Mouse (Mus musculus) telencephalon, adult 2 months (tissue): Measurements from ENCODE around the gene Lce1e.
"Not testable (repeated sequence)": the region's sequence is repeated elsewhere in the genome, so short reads cannot be mapped to it uniquely, and the experiment has no call there.

ENCODE experiments used
- DNase-seq: peaks from one replicate; pipeline ENCODE4 v3.0.0-alpha.2; 2011; ENCODE audit warnings: low read depth, low spot score

The Lce1e gene

GRCm38 (mm10) chr3:92708974-92709373 is at the start of gene Lce1e:
TSS of gene Lce1e (minus strand) at chr3:92709074.
- DNase-seq: no peak

- no peak for DNase-seq
Measured at GRCm38 (mm10) chr3:92753197-92753596, 44.3 kb upstream of the Lce1e start.

- no peak for DNase-seq
Measured at GRCm38 (mm10) chr3:92752238-92752637, 43.4 kb upstream of the Lce1e start, which contains the start of gene Lce1g. TSS of gene Lce1g (minus strand) at chr3:92752338.

- DNase-seq: no peak
Measured at GRCm38 (mm10) chr3:92738996-92739395, 30.1 kb upstream of the Lce1e start, which contains the start of gene Gm38119. TSS of gene Gm38119 (minus strand) at chr3:92739096.

GRCm38 (mm10) chr3:92722631-92723030 is 13.8 kb upstream of the Lce1e start:
- DNase-seq: no peak

GRCm38 (mm10) chr3:92720250-92720649 is 11.4 kb upstream of the Lce1e start, which contains the start of gene Lce1f:
TSS of gene Lce1f (minus strand) at chr3:92720350.
- no peak for DNase-seq

GRCm38 (mm10) chr3:92715122-92715521 is 6.2 kb upstream of the Lce1e start:
- DNase-seq: no peak

GRCm38 (mm10) chr3:92694613-92695012 is 14.3 kb downstream of the Lce1e start:
- DNase-seq: no peak

- no peak for DNase-seq
Measured at GRCm38 (mm10) chr3:92691688-92692087, 17.2 kb downstream of the Lce1e start.

GRCm38 (mm10) chr3:92689154-92689553 is 19.7 kb downstream of the Lce1e start:
- not testable (repeated sequence) for DNase-seq

GRCm38 (mm10) chr3:92687110-92687509 is 21.8 kb downstream of the Lce1e start, which contains the start of gene Lce1d:
TSS of gene Lce1d (minus strand) at chr3:92687210.
- DNase-seq: no peak

- no peak for DNase-seq
Measured at GRCm38 (mm10) chr3:92678947-92679346, 29.9 kb downstream of the Lce1e start, which contains the start of gene Lce1c. TSS of gene Lce1c (plus strand) at chr3:92679247.

GRCm38 (mm10) chr3:92670215-92670614 is 38.7 kb downstream of the Lce1e start, which contains the start of gene Lce1a2:
TSS of gene Lce1a2 (minus strand) at chr3:92670315.
- DNase-seq: no peak
